Mouse (Mus musculus): Measurements from ENCODE around the gene Ccl6.
"Not testable (repeated sequence)": the region's sequence is repeated elsewhere in the genome, so short reads cannot be mapped to it uniquely, and the experiment has no call there.

The Ccl6 gene

GRCm38 (mm10) chr11:83566617-83567016 is 26.3 kb downstream of the Ccl6 start:
- no peak for DNase-seq (ENCODE audit: extremely low read depth, low read depth, low spot score)

- DNase-seq (ENCODE audit: extremely low read depth, low read depth, low spot score) = no peak
Measured at GRCm38 (mm10) chr11:83563754-83564153, 29.1 kb downstream of the Ccl6 start.

GRCm38 (mm10) chr11:83562311-83562887 is 30.5 kb downstream of the Ccl6 start:
- no peak for DNase-seq (ENCODE audit: extremely low read depth, low read depth, low spot score)

GRCm38 (mm10) chr11:83560405-83560804 is 32.5 kb downstream of the Ccl6 start:
- no peak for DNase-seq (ENCODE audit: extremely low read depth, low read depth, low spot score)

GRCm38 (mm10) chr11:83557074-83557473 is 35.8 kb downstream of the Ccl6 start:
- no peak for DNase-seq (ENCODE audit: extremely low read depth, low read depth, low spot score)

GRCm38 (mm10) chr11:83556085-83556781 is 36.7 kb downstream of the Ccl6 start:
- no peak for DNase-seq (ENCODE audit: extremely low read depth, low read depth, low spot score)

- DNase-seq (ENCODE audit: extremely low read depth, low read depth, low spot score) = no peak
Measured at GRCm38 (mm10) chr11:83551668-83552067, 41.2 kb downstream of the Ccl6 start.

- not testable (repeated sequence) for DNase-seq (ENCODE audit: extremely low read depth, low read depth, low spot score)
Measured at GRCm38 (mm10) chr11:83551037-83551436, 41.9 kb downstream of the Ccl6 start.

GRCm38 (mm10) chr11:83550186-83550632 is 42.7 kb downstream of the Ccl6 start:
- no peak for DNase-seq (ENCODE audit: extremely low read depth, low read depth, low spot score)

GRCm38 (mm10) chr11:83544214-83544613 is 48.7 kb downstream of the Ccl6 start:
- DNase-seq (ENCODE audit: extremely low read depth, low read depth, low spot score) = no peak

- DNase-seq (ENCODE audit: extremely low read depth, low read depth, low spot score) = no peak
Measured at GRCm38 (mm10) chr11:83541415-83541814, 51.5 kb downstream of the Ccl6 start.

GRCm38 (mm10) chr11:83540931-83541330 is 52.0 kb downstream of the Ccl6 start:
- no peak for DNase-seq (ENCODE audit: extremely low read depth, low read depth, low spot score)

- DNase-seq (ENCODE audit: extremely low read depth, low read depth, low spot score) = no peak
Measured at GRCm38 (mm10) chr11:83538705-83539314, 54.1 kb downstream of the Ccl6 start.
